Mouse (Mus musculus) MEL (cell line): Measurements from ENCODE around the gene Lmo2. TPM values are rescaled to one million over a fixed set of nuclear protein-coding genes. Genes with fewer than 3 reads are reported as not detected.
A peak's percentile ranks its signal among the peaks of the same experiment; 100 is the strongest.

Experiments used
- DNase-seq: peaks from one replicate; pipeline ENCODE4 v3.0.0; 2011; ENCODE audit warnings: low read depth, low spot score
- H3K27ac ChIP-seq: 2 replicates; pipeline ENCODE4 v1.5.1; 2012; ENCODE audit warnings: low read depth, mild to moderate bottlenecking, control low read depth, low read length, moderate library complexity; ENCODE audit not compliant: control insufficient read depth
- H3K27me3 ChIP-seq, 2 experiments: fragments of 150-350 bp in 1 of 2; sonication (generic) in 1 of 2; 2 replicates each; pipeline ENCODE4 v1.6.1; 2012; ENCODE audit warnings: low read length in 2 of 2, mild to moderate bottlenecking in 2 of 2, improper control_type of control experiment in 1 of 2, moderate library complexity in 1 of 2; ENCODE audit not compliant: insufficient read depth in 2 of 2, control insufficient read depth in 1 of 2
- H3K36me3 ChIP-seq, 2 experiments: 2 replicates each; pipeline ENCODE4 v1.6.1; 2012 to 2014; ENCODE audit warnings: low read length in 2 of 2, improper control_type of control experiment in 1 of 2, inconsistent platforms in 1 of 2, mild to moderate bottlenecking in 1 of 2; ENCODE audit not compliant: insufficient read depth in 2 of 2, control insufficient read depth in 1 of 2
- H3K4me1 ChIP-seq, 2 experiments: fragments of 150-350 bp in 1 of 2; sonication (generic) in 1 of 2; 2 replicates each; pipeline ENCODE4 v1.6.1; 2012; ENCODE audit warnings: low read length in 2 of 2, improper control_type of control experiment in 1 of 2, mild to moderate bottlenecking in 1 of 2; ENCODE audit not compliant: insufficient read depth in 2 of 2, control insufficient read depth in 1 of 2
- H3K4me3 ChIP-seq, 2 experiments: fragments of 150-350 bp in 1 of 2; sonication (generic) in 1 of 2; 2 replicates each; pipeline ENCODE4 v1.5.1; 2012; ENCODE audit warnings: low read depth in 2 of 2, low read length in 2 of 2, mild to moderate bottlenecking in 2 of 2, moderate library complexity in 2 of 2, control low read depth in 1 of 2, improper control_type of control experiment in 1 of 2; ENCODE audit not compliant: control insufficient read depth in 1 of 2, insufficient read depth in 1 of 2
- H3K79me2 ChIP-seq: 2 replicates; pipeline ENCODE4 v1.6.1; 2012; ENCODE audit warnings: mild to moderate bottlenecking, low read length, moderate library complexity; ENCODE audit not compliant: control insufficient read depth, poor library complexity, insufficient read depth
- H3K9ac ChIP-seq: 2 replicates; pipeline ENCODE4 v1.6.1; 2012; ENCODE audit warnings: low read depth, mild to moderate bottlenecking, control low read depth, low read length, moderate library complexity; ENCODE audit not compliant: control insufficient read depth, poor library complexity, severe bottlenecking
- H3K9me3 ChIP-seq: fragments of 150-350 bp; sonication (generic); replicated peaks from 2 replicates; pipeline ENCODE4 v1.6.1; 2012; ENCODE audit warnings: mild to moderate bottlenecking, low read length, improper control_type of control experiment, moderate library complexity; ENCODE audit not compliant: insufficient read depth
- BHLHE40 ChIP-seq: IDR thresholded peaks from 2 replicates; pipeline ENCODE4 v1.6.1; 2012; ENCODE audit warnings: low read depth, mild to moderate bottlenecking, inconsistent platforms, low read length, improper control_type of control experiment, borderline replicate concordance
- CHD1 ChIP-seq: IDR thresholded peaks from 2 replicates; pipeline ENCODE4 v1.6.1; 2012; ENCODE audit warnings: low read depth, mild to moderate bottlenecking, inconsistent platforms, low read length, improper control_type of control experiment
- CHD2 ChIP-seq: IDR thresholded peaks from 2 replicates; pipeline ENCODE4 v1.6.1; 2011; ENCODE audit warnings: low read length, improper control_type of control experiment
- E2F4 ChIP-seq: IDR thresholded peaks from 2 replicates; pipeline ENCODE4 v1.6.1; 2011; ENCODE audit warnings: low read depth, low read length, improper control_type of control experiment, borderline replicate concordance
- EP300 ChIP-seq, 2 experiments: IDR thresholded peaks; 2 replicates each; pipeline ENCODE4 v1.6.1; 2011; ENCODE audit warnings: improper control_type of control experiment in 2 of 2, low read length in 2 of 2, low read depth in 1 of 2, mild to moderate bottlenecking in 1 of 2
- ETS1 ChIP-seq: IDR thresholded peaks from 2 replicates; pipeline ENCODE4 v1.6.1; 2012; ENCODE audit warnings: low read depth, mild to moderate bottlenecking, inconsistent platforms, low read length, improper control_type of control experiment, moderate library complexity
- GATA1 ChIP-seq: IDR thresholded peaks from 2 replicates; pipeline ENCODE4 v1.6.1; 2011; ENCODE audit warnings: low read depth, low read length, improper control_type of control experiment
- HCFC1 ChIP-seq: IDR thresholded peaks from 2 replicates; pipeline ENCODE4 v1.6.1; 2012; ENCODE audit warnings: low read depth, mild to moderate bottlenecking, inconsistent platforms, low read length, improper control_type of control experiment, moderate library complexity
- MAFK ChIP-seq: IDR thresholded peaks from 2 replicates; pipeline ENCODE4 v1.6.1; 2011; ENCODE audit warnings: low read depth, mild to moderate bottlenecking, low read length, improper control_type of control experiment, borderline replicate concordance
- MAX ChIP-seq: IDR thresholded peaks from 2 replicates; pipeline ENCODE4 v1.6.1; 2011; ENCODE audit warnings: low read length, improper control_type of control experiment
- MAZ ChIP-seq: IDR thresholded peaks from 2 replicates; pipeline ENCODE4 v1.6.1; 2012; ENCODE audit warnings: low read depth, mild to moderate bottlenecking, inconsistent platforms, low read length, improper control_type of control experiment
- MXI1 ChIP-seq: IDR thresholded peaks from 2 replicates; pipeline ENCODE4 v1.6.1; 2011; ENCODE audit warnings: mild to moderate bottlenecking, low read depth, low read length, improper control_type of control experiment
- MYC ChIP-seq: IDR thresholded peaks from 2 replicates; pipeline ENCODE4 v1.6.1; 2011; ENCODE audit warnings: low read depth, mild to moderate bottlenecking, low read length, improper control_type of control experiment, moderate library complexity
- NRF1 ChIP-seq: IDR thresholded peaks from 2 replicates; pipeline ENCODE4 v1.6.1; 2014; ENCODE audit warnings: low read depth, mild to moderate bottlenecking, inconsistent platforms, low read length, improper control_type of control experiment, moderate library complexity; ENCODE audit not compliant: poor library complexity, insufficient read depth, severe bottlenecking
- POLR2A ChIP-seq, 2 experiments: IDR thresholded peaks; 2 replicates each; pipeline ENCODE4 v1.6.1; 2011 to 2012; ENCODE audit warnings: low read length in 2 of 2, mild to moderate bottlenecking in 2 of 2, control low read depth in 1 of 2, improper control_type of control experiment in 1 of 2, low read depth in 1 of 2, moderate library complexity in 1 of 2; ENCODE audit not compliant: control insufficient read depth in 1 of 2, insufficient read depth in 1 of 2, poor library complexity in 1 of 2
- POLR2AphosphoS2 ChIP-seq: IDR thresholded peaks from 2 replicates; pipeline ENCODE4 v1.6.1; 2011; ENCODE audit warnings: low read length, improper control_type of control experiment
- POLR2AphosphoS5 ChIP-seq: IDR thresholded peaks from 2 replicates; pipeline ENCODE4 v1.6.1; 2012; ENCODE audit warnings: low read depth, borderline replicate concordance, mild to moderate bottlenecking, inconsistent platforms, low read length, moderate library complexity, mixed read lengths
- RAD21 ChIP-seq: IDR thresholded peaks from 2 replicates; pipeline ENCODE4 v1.6.1; 2011; ENCODE audit warnings: mild to moderate bottlenecking, low read depth, low read length, improper control_type of control experiment
- SIN3A ChIP-seq: IDR thresholded peaks from 2 replicates; pipeline ENCODE4 v1.6.1; 2012; ENCODE audit warnings: low read length, improper control_type of control experiment, inconsistent platforms
- SMC3 ChIP-seq: IDR thresholded peaks from 2 replicates; pipeline ENCODE4 v1.6.1; 2011; ENCODE audit warnings: low read depth, low read length, improper control_type of control experiment
- TBP ChIP-seq: IDR thresholded peaks from 2 replicates; pipeline ENCODE4 v1.8.0; 2011; ENCODE audit warnings: low read depth, low read length, improper control_type of control experiment
- TCF12 ChIP-seq: IDR thresholded peaks from 2 replicates; pipeline ENCODE4 v1.6.1; 2014; ENCODE audit warnings: low read depth, mild to moderate bottlenecking, inconsistent platforms, low read length, improper control_type of control experiment, moderate library complexity
- UBTF ChIP-seq: IDR thresholded peaks from 2 replicates; pipeline ENCODE4 v1.6.1; 2012; ENCODE audit warnings: low read depth, mild to moderate bottlenecking, inconsistent platforms, low read length, improper control_type of control experiment, moderate library complexity, borderline replicate concordance; ENCODE audit not compliant: insufficient read depth
- USF1 ChIP-seq: IDR thresholded peaks from 2 replicates; pipeline ENCODE4 v1.6.1; 2014; ENCODE audit warnings: low read depth, mild to moderate bottlenecking, inconsistent platforms, low read length, improper control_type of control experiment, moderate library complexity
- USF2 ChIP-seq, 2 experiments: IDR thresholded peaks; 2 replicates each; pipeline ENCODE4 v1.6.1; 2011 to 2012; ENCODE audit warnings: improper control_type of control experiment in 2 of 2, low read length in 2 of 2, borderline replicate concordance in 1 of 2, inconsistent platforms in 1 of 2, low read depth in 1 of 2, mild to moderate bottlenecking in 1 of 2; ENCODE audit not compliant: insufficient read depth in 1 of 2
- ZMIZ1 ChIP-seq: IDR thresholded peaks from 2 replicates; pipeline ENCODE4 v1.6.1; 2012; ENCODE audit warnings: low read depth, mild to moderate bottlenecking, inconsistent platforms, low read length, improper control_type of control experiment, moderate library complexity
- polyA plus RNA-seq, 2 experiments: library from polyadenylated mRNA; stranded (reverse) in 1 of 2; unstranded in 1 of 2; fragments of >175 nt in 1 of 2; fragments of >200 nt in 1 of 2; gene quantifications; 2 replicates each; pipeline versions ENCODE4 v1.2.1 to v1.2.4; 2012; ENCODE audit warnings: low replicate concordance in 2 of 2, low read depth in 1 of 2; ENCODE audit not compliant: insufficient read length in 2 of 2, insufficient read depth in 1 of 2, missing spikeins in 1 of 2
- total RNA-seq: library from RNA; depleted of rRNA; stranded (reverse); fragments of 300-350 nt; gene quantifications from 2 replicates; pipeline ENCODE4 v1.2.3, GENCODE M21; 2012

The Lmo2 gene
- total and polyA plus RNA-seq, 3 experiments: 96.2 to 278 (median 184) TPM

DNA sequence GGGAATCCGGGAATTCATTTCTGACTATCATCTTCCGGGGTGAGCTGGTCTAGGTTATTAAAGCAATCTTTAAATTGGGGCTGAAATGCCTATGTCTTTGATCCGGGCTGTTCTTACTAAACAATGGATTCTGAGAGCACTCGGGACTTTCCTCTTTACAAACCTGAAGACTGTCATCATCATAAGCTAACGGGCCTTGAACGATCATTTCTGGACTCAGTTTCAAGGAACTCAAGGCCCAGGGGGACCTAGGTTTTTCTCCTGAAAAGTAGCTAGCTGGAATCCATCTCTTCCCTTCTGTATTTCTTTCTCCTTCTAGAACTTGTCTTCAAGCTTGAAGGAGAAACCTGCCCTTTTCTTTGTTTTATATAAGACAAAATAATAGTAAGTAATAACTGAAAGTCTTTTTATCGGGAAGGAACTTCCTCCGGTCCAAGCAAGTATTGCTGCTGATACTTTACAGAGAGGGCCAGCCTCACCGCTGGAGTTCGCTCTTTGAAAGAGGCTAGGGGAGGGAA, 11.2 kb downstream of the Lmo2 start:
- DNase-seq: peak; percentile 70
- Histone ChIP-seq H3K9ac (peak overlapping the region; percentile 98), H3K27me3 (no peaks in the 10 kb centered on the region), H3K9me3 (no peaks in the 10 kb centered on the region), H3K79me2 (peaks cover 86% of the 10 kb centered on the region), H3K4me3 (peak overlapping the region; percentile 86 to 97), H3K4me1 (peaks cover 20 to 32% of the 10 kb centered on the region in 2 experiments), H3K36me3 (peaks cover 9 to 47% of the 10 kb centered on the region in 2 experiments), H3K27ac (peak overlapping the region; percentile 93)
- TF ChIP-seq SIN3A (peak; percentile 43; the same call in 1 of the 2 replicates), MYC (0 out of 2 replicates have a peak, but pooled peaks have one; percentile 15), ZMIZ1 (peak; percentile 60; the same call in 1 of the 2 replicates), NRF1 (no peak), CHD2 (no peak), SMC3 (no peak), CHD1 (peak; percentile 35), POLR2A (IDR thresholded peaks at IDR 0.05; ENCODE audit: control insufficient read depth in 1 of 2, insufficient read depth in 1 of 2, low read depth in 1 of 2, low read length in 2 of 2, poor library complexity in 1 of 2) (no peak; a peak in 1 of 4 replicates), MAX (peak; percentile 38; the same call in 1 of the 2 replicates), ETS1 (no peak), HCFC1 (0 out of 2 replicates have a peak, but pooled peaks have one; percentile 39), TCF12 (no peak), MAFK (no peak), POLR2AphosphoS2 (peak; percentile 43; the same call in 1 of the 2 replicates), BHLHE40 (no peak), EP300 (IDR thresholded peaks at IDR 0.05; ENCODE audit: low read depth in 1 of 2, low read length in 2 of 2) (0 out of 4 replicates have a peak, but pooled peaks of 1 of the 2 experiments have one; percentile 31), UBTF (no peak)
- TF ChIP-seq, all 39 proteins: peak for 8

- Histone ChIP-seq H3K4me3 (peak overlapping the region; percentile 86 to 97), H3K27ac (peak overlapping the region; percentile 93), H3K9me3 (no peaks in the 10 kb centered on the region), H3K4me1 (peaks cover 20 to 28% of the 10 kb centered on the region in 2 experiments), H3K9ac (peak overlapping the region; percentile 98), H3K79me2 (peaks cover 84% of the 10 kb centered on the region), H3K36me3 (peaks cover 14 to 49% of the 10 kb centered on the region in 2 experiments), H3K27me3 (no peaks in the 10 kb centered on the region)
- DNase-seq: peak; percentile 88
- no peak for TF ChIP-seq ZMIZ1
- peak; percentile 54 for TF ChIP-seq NRF1
- 0 out of 2 replicates have a peak, but pooled peaks have one; percentile 30 for TF ChIP-seq POLR2AphosphoS2
- TF ChIP-seq POLR2A (IDR thresholded peaks at IDR 0.05; ENCODE audit: control insufficient read depth in 1 of 2, insufficient read depth in 1 of 2, low read depth in 1 of 2, low read length in 2 of 2, poor library complexity in 1 of 2): peak in 1 of 2 experiments; percentile 69; a peak in 1 of 4 replicates
- no peak for TF ChIP-seq CHD2
- TF ChIP-seq E2F4: no peak
- 0 out of 2 replicates have a peak, but pooled peaks have one; percentile 10 for TF ChIP-seq SIN3A
- no peak for TF ChIP-seq USF2 (IDR thresholded peaks at IDR 0.05; ENCODE audit: borderline replicate concordance in 1 of 2, insufficient read depth in 1 of 2, low read depth in 1 of 2, low read length in 2 of 2)
- TF ChIP-seq RAD21: peak; percentile 21; the same call in 1 of the 2 replicates
- no peak for TF ChIP-seq USF1
- TF ChIP-seq EP300 (IDR thresholded peaks at IDR 0.05; ENCODE audit: low read depth in 1 of 2, low read length in 2 of 2): no peak
- no peak for TF ChIP-seq MAZ
- TF ChIP-seq TBP: peak; percentile 69; the same call in 1 of the 2 replicates
- TF ChIP-seq MAX: no peak
- no peak for TF ChIP-seq GATA1
- TF ChIP-seq POLR2AphosphoS5: no peak
- TF ChIP-seq SMC3: peak; percentile 30; the same call in 1 of the 2 replicates
- TF ChIP-seq MXI1: peak; percentile 3; the same call in 1 of the 2 replicates
- peak; percentile 70; the same call in 1 of the 2 replicates for TF ChIP-seq UBTF
- no peak for TF ChIP-seq HCFC1
Measured at GRCm38 (mm10) chr2:103969437-103970040, 11.8 kb downstream of the Lmo2 start.
